Mouse (Mus musculus): ENCODE measurements around the gene Wnk2. TPM values are rescaled to one million over a fixed set of nuclear protein-coding genes. Genes with fewer than 3 reads are reported as not detected.

Wnk2 gene
- total RNA-seq, 2 experiments from 2014 or later, result 112 to 118 TPM

DNA sequence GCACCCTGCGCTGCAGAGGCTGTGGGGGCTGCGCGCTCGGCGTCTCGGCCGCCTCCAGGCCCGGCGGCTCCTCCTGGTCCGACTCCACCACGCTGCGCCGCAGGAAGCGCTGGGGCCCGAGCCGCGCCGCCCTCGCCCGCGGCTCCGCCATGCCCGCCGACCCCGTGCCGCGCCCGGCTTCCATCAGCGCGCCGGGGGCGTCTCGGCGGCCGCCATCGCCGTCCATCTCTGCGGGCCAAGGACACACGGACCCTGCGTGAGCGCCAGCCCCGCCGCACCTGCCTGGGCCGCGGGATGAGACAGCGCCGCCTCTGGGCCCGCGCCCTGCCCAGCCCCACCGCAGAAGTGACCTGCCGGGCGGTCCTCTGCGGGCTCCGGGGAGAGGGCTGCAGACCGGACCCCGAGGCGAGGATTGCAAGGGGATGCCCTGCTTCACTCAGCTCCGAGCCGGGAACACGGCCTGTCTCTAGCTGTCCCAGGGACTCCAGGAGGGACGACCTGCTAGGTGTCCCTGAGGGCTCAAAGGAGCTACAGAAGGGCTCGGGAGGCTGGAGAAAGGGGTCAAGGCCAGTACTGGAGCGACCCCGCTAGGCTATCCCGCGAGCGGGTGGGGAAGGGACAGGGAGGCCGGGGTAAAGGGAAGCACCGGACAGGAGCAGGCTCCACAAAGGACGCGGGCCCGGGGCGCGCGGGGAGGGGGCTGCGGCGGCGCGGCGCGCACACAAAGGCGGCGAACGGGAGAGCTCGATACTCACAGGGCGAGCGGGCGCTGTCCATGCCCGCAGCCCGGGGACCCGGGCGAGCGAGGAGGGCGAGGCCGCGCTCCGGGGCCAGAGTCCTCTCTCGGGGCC is 582 bp downstream of the Wnk2 start:
- DNase-seq (ENCODE audit: low spot score in 2 of 2), result peak; percentile 45 to 58

DNA sequence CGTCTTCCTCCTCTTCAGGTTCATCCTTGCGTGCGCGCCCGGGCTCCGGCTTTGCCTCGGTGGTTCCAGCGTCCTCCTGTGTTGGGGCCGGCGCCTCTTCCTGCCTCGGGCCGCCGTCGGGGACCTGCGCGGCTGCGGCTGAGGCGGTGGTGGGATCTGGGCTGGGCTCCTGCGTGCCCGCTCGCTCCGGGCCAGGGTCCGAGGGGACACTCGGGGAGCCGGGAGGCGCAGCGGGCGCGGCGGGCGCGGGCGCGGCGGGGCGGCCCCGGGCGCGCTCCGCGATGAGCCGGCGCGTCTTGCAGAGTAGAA is 1.2 kb downstream of the Wnk2 start:
- no peak for DNase-seq (ENCODE audit: low spot score in 2 of 2)
- intact Hi-C loops (cut with DNase I), result loop anchor here (5.0 kb wide), 1 partner anchor 74 kb away; no protein-coding TSS in a partner anchor

More for the DNA sequence above, 582 bp downstream of the Wnk2 start:
- intact Hi-C loops (cut with DNase I), result loop anchor here (5.0 kb wide), 1 partner anchor 75 kb away; no protein-coding TSS in a partner anchor

DNA sequence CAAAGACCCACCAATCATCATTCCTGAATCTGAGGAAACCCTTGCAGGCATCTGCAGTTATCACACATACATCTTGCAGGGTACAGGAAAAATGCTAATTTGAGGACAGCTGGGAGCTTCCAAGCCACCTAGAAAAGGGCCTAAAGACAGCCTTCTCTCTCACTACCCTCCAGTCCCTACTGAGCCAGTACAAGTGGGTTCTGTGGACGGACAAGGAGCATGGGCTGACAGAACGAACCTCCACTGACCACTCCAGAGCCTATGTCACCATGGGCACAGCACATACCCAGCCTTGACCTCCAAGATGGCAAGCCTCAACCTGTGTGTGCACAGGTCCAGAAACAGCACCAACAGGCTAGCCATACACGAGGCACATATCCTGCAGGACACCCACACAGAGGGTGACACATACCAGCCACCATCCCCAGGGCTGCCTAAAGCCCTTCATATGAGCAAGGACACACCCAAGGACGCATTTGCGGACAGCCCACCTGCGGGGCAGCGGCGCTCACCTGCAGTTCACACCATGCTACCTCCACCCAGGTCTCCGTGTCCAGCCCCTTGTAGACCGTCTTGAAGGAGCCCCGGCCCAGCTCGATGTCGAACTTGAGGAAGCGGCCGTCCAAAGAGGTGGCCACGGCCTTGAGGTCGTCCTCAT is 1.6 kb downstream of the Wnk2 start:
- intact Hi-C loops (cut with DNase I), result loop anchor here (5.0 kb wide), 1 partner anchor 74 kb away; no protein-coding TSS in a partner anchor

DNA sequence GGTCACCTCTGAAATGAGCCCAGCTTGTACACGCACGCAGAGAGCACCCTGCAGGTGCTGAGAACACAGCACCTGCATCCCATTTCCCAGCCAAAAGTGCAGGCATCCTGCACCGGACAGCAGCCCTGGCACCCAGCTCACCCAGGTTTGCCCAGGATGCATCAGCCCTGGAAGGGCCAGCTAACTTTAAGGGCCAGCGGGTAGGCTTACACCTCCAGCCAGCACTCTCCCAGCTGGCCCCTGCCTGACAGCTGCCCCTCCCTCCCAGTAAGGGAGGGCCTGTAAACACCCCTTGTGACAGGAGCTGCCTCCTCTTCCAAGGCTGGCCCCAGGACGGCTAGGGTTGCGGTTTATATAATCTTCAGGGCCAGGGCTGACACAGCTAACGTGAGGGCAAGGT is 2.4 kb downstream of the Wnk2 start:
- intact Hi-C loops (cut with DNase I), result loop anchor here (5.0 kb wide), 1 partner anchor 73 kb away; no protein-coding TSS in a partner anchor
- no peak for DNase-seq (ENCODE audit: low spot score in 2 of 2)

More for the DNA sequence above, 1.6 kb downstream of the Wnk2 start:
- peak in 1 of 2 experiments; percentile 49 for DNase-seq (ENCODE audit: low spot score in 2 of 2)

DNA sequence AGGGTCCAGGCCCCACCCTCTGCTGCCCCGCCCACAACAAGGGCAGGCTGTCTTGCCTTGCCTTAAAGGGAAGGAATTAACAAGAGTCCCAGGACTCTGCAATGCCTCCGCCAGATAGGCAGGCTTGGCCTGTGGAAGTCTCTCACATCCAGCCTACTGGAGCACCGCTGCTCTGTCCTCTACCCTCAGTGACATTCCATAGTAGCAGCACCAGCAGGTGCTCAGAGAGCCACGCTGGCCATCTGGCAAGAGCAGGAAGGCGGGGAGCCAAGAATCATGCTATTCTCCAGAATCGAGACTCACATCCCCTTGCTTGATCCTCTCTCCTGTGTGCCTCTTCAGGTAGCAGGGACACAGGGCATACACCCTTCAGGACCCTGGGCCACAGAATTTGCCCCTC is 3.4 kb downstream of the Wnk2 start:
- no peak for DNase-seq (ENCODE audit: low spot score in 2 of 2)
- intact Hi-C loops (cut with DNase I), result no loop called here

DNA sequence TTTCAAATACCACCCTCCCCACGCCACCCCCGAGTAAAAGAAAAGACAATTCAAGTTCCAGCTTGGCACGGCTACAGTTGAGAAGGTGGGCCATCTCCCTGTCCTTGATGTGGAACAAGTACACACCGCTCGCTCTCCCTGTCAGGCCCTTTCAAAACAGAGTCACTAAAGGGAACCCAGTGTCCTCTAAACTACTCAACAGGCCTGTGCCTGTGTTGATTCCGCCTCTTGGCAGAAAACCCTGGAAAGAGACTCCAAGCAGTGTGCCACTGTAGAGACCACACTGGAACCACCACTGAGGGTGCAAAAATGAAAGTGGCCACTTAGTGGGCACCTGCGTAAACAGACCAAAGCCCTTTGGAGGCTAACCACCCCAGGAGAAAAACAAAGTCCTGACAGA is 4.5 kb downstream of the Wnk2 start:
- DNase-seq (ENCODE audit: low spot score in 2 of 2), result peak in 1 of 2 experiments; percentile 56
- intact Hi-C loops (cut with DNase I), result no loop called here

DNA sequence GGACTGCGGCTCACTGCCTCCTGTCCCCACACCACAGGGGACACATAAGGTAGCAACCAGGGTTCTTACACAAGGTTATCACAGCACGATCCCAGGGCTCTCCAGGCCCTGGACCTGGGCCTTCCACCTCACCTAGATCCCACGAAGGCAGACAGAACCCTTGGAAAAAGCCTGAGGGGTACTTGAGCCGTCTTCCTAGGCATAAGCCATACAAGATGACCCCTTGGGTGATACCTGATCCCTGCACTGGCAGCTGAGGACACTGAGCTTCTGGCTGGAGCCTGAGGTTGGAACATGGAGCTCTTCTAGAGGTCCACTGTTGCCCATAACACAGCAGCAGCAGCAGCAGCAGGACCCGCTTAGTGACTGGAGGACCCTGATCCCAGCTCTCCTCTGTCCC is 5.4 kb downstream of the Wnk2 start:
- intact Hi-C loops (cut with DNase I), result no loop called here
- DNase-seq (ENCODE audit: low spot score in 2 of 2), result no peak

- DNase-seq (ENCODE audit: low spot score in 2 of 2), result no peak
- intact Hi-C loops (cut with DNase I), result no loop called here
Observed at GRCm38 (mm10) chr13:49140567-49140966, 7.2 kb downstream of the Wnk2 start.

GRCm38 (mm10) chr13:49134491-49134890 is 13.3 kb downstream of the Wnk2 start:
- no peak for DNase-seq (ENCODE audit: low spot score in 2 of 2)
- intact Hi-C loops (cut with DNase I), result no loop called here

GRCm38 (mm10) chr13:49133125-49133524 is 14.7 kb downstream of the Wnk2 start:
- intact Hi-C loops (cut with DNase I), result no loop called here
- DNase-seq (ENCODE audit: low spot score in 2 of 2), result no peak

- intact Hi-C loops (cut with DNase I), result no loop called here
- DNase-seq (ENCODE audit: low spot score in 2 of 2), result no peak
Observed at GRCm38 (mm10) chr13:49131946-49132687, 15.7 kb downstream of the Wnk2 start.

GRCm38 (mm10) chr13:49131342-49131855 is 16.4 kb downstream of the Wnk2 start:
- no peak for DNase-seq (ENCODE audit: low spot score in 2 of 2)
- intact Hi-C loops (cut with DNase I), result no loop called here

DNA sequence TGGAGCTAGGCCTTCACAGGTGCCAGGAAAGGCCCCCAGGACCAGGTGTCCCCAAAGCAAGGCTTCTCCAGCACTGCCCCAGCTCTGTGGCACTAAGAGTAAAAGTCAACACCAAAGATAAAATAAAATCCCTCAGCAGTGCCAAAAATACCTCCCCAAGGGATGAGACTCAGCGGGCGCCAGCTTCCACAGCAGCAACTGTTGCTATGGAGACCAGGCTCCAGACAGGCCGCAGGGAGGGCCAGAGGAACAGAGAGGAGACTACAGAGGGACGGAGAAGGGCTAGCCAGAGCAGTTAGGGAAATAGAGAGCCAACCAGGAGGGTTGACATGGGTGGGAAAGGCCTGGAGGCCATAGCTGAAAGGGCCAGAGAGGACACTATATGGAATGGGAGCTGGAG is 18.0 kb downstream of the Wnk2 start:
- DNase-seq (ENCODE audit: low spot score in 2 of 2), result peak; percentile 75 to 80
- intact Hi-C loops (cut with DNase I), result no loop called here

DNA sequence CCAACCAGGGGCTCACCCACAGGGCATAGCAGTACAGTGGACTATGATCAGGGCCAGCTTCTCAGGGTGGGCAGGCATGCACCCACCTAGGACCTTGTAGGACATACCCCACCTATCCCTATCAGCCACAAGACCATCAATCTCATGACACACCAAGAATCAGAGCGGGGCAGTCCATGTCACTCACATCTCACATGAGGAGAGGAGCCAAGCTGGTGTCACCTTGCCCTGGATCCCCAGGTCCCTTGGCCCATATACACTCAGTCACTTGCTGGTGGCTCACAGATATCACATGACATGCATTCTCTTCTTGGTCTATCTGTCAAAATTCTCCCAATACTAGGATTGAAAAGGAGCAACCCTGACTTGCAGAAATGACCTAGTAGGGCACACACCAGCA is 18.7 kb downstream of the Wnk2 start:
- DNase-seq (ENCODE audit: low spot score in 2 of 2), result no peak
- intact Hi-C loops (cut with DNase I), result no loop called here

DNA sequence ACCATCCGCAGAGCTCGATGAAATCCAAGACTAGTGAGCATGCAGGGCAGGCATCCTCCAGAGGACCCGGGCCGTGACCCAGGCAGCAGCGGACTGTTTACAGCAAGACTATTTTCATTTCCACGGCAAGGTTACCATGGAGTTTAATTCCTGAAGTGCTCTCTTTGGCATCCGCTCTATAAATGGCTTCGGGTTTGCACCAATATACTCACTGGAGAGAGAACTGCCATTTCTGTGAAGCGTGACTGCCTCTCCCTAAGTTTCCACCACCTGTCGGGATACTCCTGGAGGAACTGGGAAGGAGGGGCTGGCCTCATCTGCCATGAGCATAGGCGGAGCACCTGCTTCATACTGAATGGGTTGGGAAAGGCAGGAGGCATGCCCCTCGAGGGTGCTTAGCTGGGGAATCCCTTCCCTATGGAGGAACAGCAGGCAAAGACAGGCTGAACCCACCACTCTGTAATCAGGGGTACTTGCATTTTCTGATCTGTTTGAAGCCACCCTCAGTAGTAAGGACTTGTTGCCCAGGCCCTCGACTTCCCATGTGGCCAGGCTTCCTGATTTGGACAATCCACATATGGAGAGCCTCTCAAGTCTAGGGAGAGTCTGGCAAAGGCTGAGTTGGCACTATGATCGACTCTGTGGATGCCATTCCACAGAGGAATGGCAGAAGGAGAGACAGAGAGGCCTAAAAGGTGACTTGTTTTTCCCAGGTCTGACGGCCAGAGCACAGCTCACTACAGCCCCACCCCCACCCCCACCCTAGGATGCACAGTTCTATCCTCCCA is 19.8 kb downstream of the Wnk2 start:
- DNase-seq (ENCODE audit: low spot score in 2 of 2), result peak; percentile 54 to 72
- intact Hi-C loops (cut with DNase I), result no loop called here

DNA sequence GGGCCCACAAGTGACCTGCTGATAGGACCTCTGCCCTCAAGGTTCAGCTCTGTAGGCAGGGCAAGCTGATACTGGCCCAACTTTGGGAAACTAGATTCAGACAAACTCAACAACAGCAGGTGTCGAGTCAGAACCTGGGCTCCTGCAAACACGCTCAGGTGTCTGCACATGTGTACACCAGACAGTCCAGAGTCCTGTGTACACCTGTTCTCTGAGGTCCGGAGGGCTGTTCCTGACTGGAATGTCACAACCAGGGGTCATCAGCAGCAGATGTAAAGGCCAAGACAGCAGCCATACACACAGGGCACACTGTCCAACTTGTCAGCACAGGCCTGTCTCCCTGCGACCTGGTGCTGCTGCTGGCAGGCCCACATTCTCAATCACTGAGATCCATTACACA is 25.7 kb downstream of the Wnk2 start:
- no peak for DNase-seq (ENCODE audit: low spot score in 2 of 2)
- intact Hi-C loops (cut with DNase I), result no loop called here

DNA sequence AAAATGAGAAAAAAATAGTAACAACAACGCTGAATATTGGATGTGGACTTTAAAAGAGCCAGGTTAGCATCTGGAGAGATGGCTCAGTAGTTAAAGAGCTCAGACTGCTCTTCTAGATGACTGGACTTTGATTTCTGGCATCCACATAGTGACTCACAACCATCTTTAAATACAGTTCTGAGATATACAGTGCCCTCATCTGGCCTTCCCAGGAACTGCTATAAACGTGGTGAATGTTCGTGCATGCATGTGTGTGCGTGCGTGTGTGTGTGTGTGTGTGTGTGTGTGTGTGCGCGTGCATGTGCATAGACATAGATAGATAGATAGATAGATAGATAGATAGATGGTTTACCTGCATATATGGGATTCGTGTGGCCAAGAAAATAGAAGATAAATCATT is 30.3 kb downstream of the Wnk2 start:
- intact Hi-C loops (cut with DNase I), result no loop called here

DNA sequence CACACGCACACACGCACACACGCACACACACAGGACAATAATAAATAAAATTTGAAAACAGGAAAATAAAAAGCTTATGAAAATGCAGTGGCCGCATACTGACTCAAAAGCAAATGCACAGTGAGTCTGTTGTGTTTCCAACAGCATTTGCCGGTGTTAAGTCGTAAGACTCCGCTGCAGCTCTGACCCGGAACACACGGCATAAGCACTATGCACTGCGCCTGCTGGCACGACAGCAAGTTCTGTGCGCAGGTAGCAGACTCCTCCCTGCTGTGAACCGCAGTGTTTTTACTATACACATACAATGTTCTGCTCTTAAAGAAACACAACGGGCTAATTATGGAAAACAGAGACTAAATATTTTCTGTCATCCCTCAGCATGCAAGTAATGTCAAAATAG is 32.9 kb downstream of the Wnk2 start:
- intact Hi-C loops (cut with DNase I), result no loop called here
- no peak for DNase-seq (ENCODE audit: low spot score in 2 of 2)

More for the DNA sequence above, 30.3 kb downstream of the Wnk2 start:
- no peak for DNase-seq (ENCODE audit: low spot score in 2 of 2)

DNA sequence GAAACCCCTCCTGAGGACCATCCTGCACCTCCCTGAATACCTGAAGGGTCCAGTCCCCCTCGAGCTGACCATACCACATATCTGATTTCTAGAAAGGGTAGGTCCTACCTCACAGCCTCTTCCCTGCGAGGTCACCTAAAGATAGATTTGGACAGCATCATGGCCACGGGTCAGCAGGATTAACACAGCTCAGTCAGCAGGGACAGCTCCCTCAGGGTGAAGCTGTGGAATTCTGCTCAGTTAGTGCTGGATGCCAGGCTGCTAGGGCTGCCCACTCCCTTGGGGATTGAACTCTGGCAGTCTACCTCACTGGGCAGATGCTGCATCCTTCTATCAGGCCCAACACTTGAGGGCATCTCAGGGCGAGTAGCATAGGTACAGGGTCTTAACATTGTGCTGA is 33.7 kb downstream of the Wnk2 start:
- DNase-seq (ENCODE audit: low spot score in 2 of 2), result no peak
- intact Hi-C loops (cut with DNase I), result no loop called here

Data from left cerebral cortex, postnatal 14 days (tissue).